Mouse (Mus musculus) forebrain, embryonic 15.5 days (tissue): ENCODE measurements around the gene Daam1. TPM values are rescaled to one million over a fixed set of nuclear protein-coding genes. Genes with fewer than 3 reads are reported as not detected.

Source experiments
- ATAC-seq: fragments of 200-750 bp; cut with Nextera tagmentation; replicated peaks from 2 replicates; pipeline ENCODE4 v1.8.0; 2017; ENCODE audit warnings: mild to moderate bottlenecking, moderate TSS enrichment, moderate library complexity
- H3K27ac ChIP-seq: fragments of 300-500 bp; sonication (generic); replicated peaks from 2 replicates; pipeline ENCODE4 v1.5.1; 2015; ENCODE audit warnings: mild to moderate bottlenecking, inconsistent platforms
- H3K27me3 ChIP-seq: fragments of 300-500 bp; sonication (generic); 2 replicates; pipeline ENCODE4 v1.6.1; 2015; ENCODE audit warnings: inconsistent platforms
- H3K36me3 ChIP-seq: fragments of 300-500 bp; sonication (generic); 2 replicates; pipeline ENCODE4 v1.6.1; 2015; ENCODE audit warnings: mild to moderate bottlenecking, inconsistent platforms
- H3K4me1 ChIP-seq: fragments of 300-500 bp; sonication (generic); 2 replicates; pipeline ENCODE4 v1.6.1; 2015; ENCODE audit warnings: inconsistent platforms
- H3K4me2 ChIP-seq: fragments of 300-500 bp; sonication (generic); replicated peaks from 2 replicates; pipeline ENCODE4 v1.6.1; 2015; ENCODE audit warnings: mild to moderate bottlenecking, inconsistent platforms
- H3K4me3 ChIP-seq: fragments of 300-500 bp; sonication (generic); 2 replicates; pipeline ENCODE4 v1.5.1; 2015; ENCODE audit warnings: mild to moderate bottlenecking, inconsistent platforms
- H3K9ac ChIP-seq: fragments of 300-500 bp; sonication (generic); replicated peaks from 2 replicates; pipeline ENCODE4 v1.6.1; 2015; ENCODE audit warnings: mild to moderate bottlenecking, inconsistent platforms
- H3K9me3 ChIP-seq: fragments of 300-500 bp; sonication (generic); 2 replicates; pipeline ENCODE4 v1.6.1; 2016; ENCODE audit warnings: inconsistent platforms
- WGBS: fragments of 180-500 bp; shearing (Covaris S2); methylation state at CpG from one replicate; pipeline ENCODE4 v1.1.7; 2015; ENCODE audit warnings: mixed read lengths; 5-methylcytosine and 5-hydroxymethylcytosine counted together
- polyA plus RNA-seq: library from polyadenylated mRNA; unstranded; fragments of >200 nt; fragmentation: Nextera tagmentation; extraction: Ambion mirVana; gene quantifications from 2 replicates; pipeline ENCODE4 v1.2.1, GENCODE M21; 2015

The Daam1 gene
- polyA plus RNA-seq, 1 experiment from 2014 or later, result 25.6 TPM

GRCm38 (mm10) chr12:71969941-71970629 is 139.2 kb downstream of the Daam1 start:
- Histone ChIP-seq H3K9me3 (no peaks in the 10 kb centered on the region), H3K4me3 (no peak overlapping the region), H3K27me3 (no peaks in the 10 kb centered on the region), H3K36me3 (peaks cover 7% of the 10 kb centered on the region), H3K9ac (no peak overlapping the region), H3K4me2 (no peak overlapping the region), H3K4me1 (peaks cover 31% of the 10 kb centered on the region), H3K27ac (no peak overlapping the region)
- WGBS, result 71% methylated on average over 12 of the region's 12 CpGs
- ATAC-seq, result 0 out of 2 replicates have a peak, but pooled peaks have one; percentile 27

GRCm38 (mm10) chr12:71970791-71971654 is 140.1 kb downstream of the Daam1 start:
- Histone ChIP-seq H3K9me3 (no peaks in the 10 kb centered on the region), H3K27ac (no peak overlapping the region), H3K36me3 (peaks cover 13% of the 10 kb centered on the region), H3K4me2 (no peak overlapping the region), H3K4me1 (peaks cover 40% of the 10 kb centered on the region), H3K9ac (no peak overlapping the region), H3K4me3 (no peak overlapping the region), H3K27me3 (no peaks in the 10 kb centered on the region)
- no peak for ATAC-seq
- WGBS, result 84% methylated on average over 9 of the region's 9 CpGs

- H3K36me3 ChIP-seq, result peaks cover 20% of the 10 kb centered on the region
These were observed 141.2 kb downstream of the Daam1 start for GRCm38 (mm10) chr12:71972126-71972525.

GRCm38 (mm10) chr12:71972619-71973266 is 141.9 kb downstream of the Daam1 start:
- H3K4me1 ChIP-seq, result peaks cover 55% of the 10 kb centered on the region
- H3K36me3 ChIP-seq, result peaks cover 26% of the 10 kb centered on the region
- no peaks in the 10 kb centered on the region for H3K27me3 ChIP-seq
- no peak overlapping the region for H3K4me3 ChIP-seq
- H3K9ac ChIP-seq, result no peak overlapping the region
- 0 out of 2 replicates have a peak overlapping the region, but pooled peaks have one; percentile 14 for H3K27ac ChIP-seq
- 88% methylated on average over 12 of the region's 12 CpGs for whole genome bisulfite sequencing
- ATAC-seq, result no peak
- H3K4me2 ChIP-seq, result no peak overlapping the region
- H3K9me3 ChIP-seq, result no peaks in the 10 kb centered on the region

More at GRCm38 (mm10) chr12:71972126-71972525, 141.2 kb downstream of the Daam1 start:
- no peaks in the 10 kb centered on the region for H3K27me3 ChIP-seq
- 86% methylated on average over 5 of the region's 5 CpGs for WGBS
- H3K9ac ChIP-seq, result no peak overlapping the region
- H3K27ac ChIP-seq, result no peak overlapping the region
- H3K4me2 ChIP-seq, result no peak overlapping the region
- H3K9me3 ChIP-seq, result no peaks in the 10 kb centered on the region
- ATAC-seq, result no peak
- H3K4me3 ChIP-seq, result no peak overlapping the region
- peaks cover 51% of the 10 kb centered on the region for H3K4me1 ChIP-seq

- Histone ChIP-seq H3K27ac (0 out of 2 replicates have a peak overlapping the region, but pooled peaks have one; percentile 17), H3K36me3 (peaks cover 33% of the 10 kb centered on the region), H3K4me1 (peaks cover 60% of the 10 kb centered on the region), H3K27me3 (no peaks in the 10 kb centered on the region), H3K9ac (no peak overlapping the region), H3K9me3 (no peaks in the 10 kb centered on the region), H3K4me3 (no peak overlapping the region), H3K4me2 (no peak overlapping the region)
- 47% methylated on average over 9 of the region's 9 CpGs for WGBS
- peak; percentile 64 for ATAC-seq
These were observed 142.7 kb downstream of the Daam1 start for GRCm38 (mm10) chr12:71973577-71973976.

- no peak overlapping the region for H3K9ac ChIP-seq
- 40% methylated on average over 1 of the region's 1 CpGs for WGBS
- H3K4me3 ChIP-seq, result no peak overlapping the region
- H3K27ac ChIP-seq, result peak overlapping the region; percentile 68
- H3K9me3 ChIP-seq, result no peaks in the 10 kb centered on the region
- no peaks in the 10 kb centered on the region for H3K27me3 ChIP-seq
- no peak overlapping the region for H3K4me2 ChIP-seq
- H3K36me3 ChIP-seq, result peaks cover 36% of the 10 kb centered on the region
- ATAC-seq, result no peak
- H3K4me1 ChIP-seq, result peaks cover 68% of the 10 kb centered on the region
These were observed 144.7 kb downstream of the Daam1 start for GRCm38 (mm10) chr12:71975626-71976025.

- Histone ChIP-seq H3K9ac (no peak overlapping the region), H3K4me2 (no peak overlapping the region), H3K4me1 (peaks cover 76% of the 10 kb centered on the region), H3K27ac (peak overlapping the region; percentile 68), H3K27me3 (no peaks in the 10 kb centered on the region), H3K36me3 (peaks cover 35% of the 10 kb centered on the region), H3K9me3 (no peaks in the 10 kb centered on the region), H3K4me3 (no peak overlapping the region)
- 0 out of 2 replicates have a peak, but pooled peaks have one; percentile 5 for ATAC-seq
- WGBS, result 23% methylated on average over 7 of the region's 7 CpGs
These were observed 145.6 kb downstream of the Daam1 start for GRCm38 (mm10) chr12:71976361-71976960.

GRCm38 (mm10) chr12:71977364-71977763 is 146.5 kb downstream of the Daam1 start:
- Histone ChIP-seq H3K27ac (peak overlapping the region; percentile 68; the same call in 1 of the 2 replicates), H3K36me3 (peaks cover 29% of the 10 kb centered on the region), H3K27me3 (no peaks in the 10 kb centered on the region), H3K4me2 (no peak overlapping the region), H3K9me3 (no peaks in the 10 kb centered on the region), H3K4me3 (no peak overlapping the region), H3K4me1 (peaks cover 80% of the 10 kb centered on the region), H3K9ac (no peak overlapping the region)
- ATAC-seq, result no peak
- WGBS, result 90% methylated on average over 7 of the region's 7 CpGs

GRCm38 (mm10) chr12:71978513-71979352 is 147.9 kb downstream of the Daam1 start:
- no peak overlapping the region for H3K4me2 ChIP-seq
- no peak overlapping the region for H3K9ac ChIP-seq
- 13% methylated on average over 12 of the region's 12 CpGs for WGBS
- H3K9me3 ChIP-seq, result no peaks in the 10 kb centered on the region
- peaks cover 72% of the 10 kb centered on the region for H3K4me1 ChIP-seq
- no peak for ATAC-seq
- no peaks in the 10 kb centered on the region for H3K27me3 ChIP-seq
- H3K36me3 ChIP-seq, result peaks cover 43% of the 10 kb centered on the region
- H3K27ac ChIP-seq, result peak overlapping the region; percentile 27
- no peak overlapping the region for H3K4me3 ChIP-seq

- H3K36me3 ChIP-seq, result peaks cover 55% of the 10 kb centered on the region
- no peaks in the 10 kb centered on the region for H3K27me3 ChIP-seq
- no peaks in the 10 kb centered on the region for H3K9me3 ChIP-seq
- peaks cover 67% of the 10 kb centered on the region for H3K4me1 ChIP-seq
- H3K27ac ChIP-seq, result peak overlapping the region; percentile 94
- WGBS, result 71% methylated on average over 6 of the region's 6 CpGs
- H3K4me3 ChIP-seq, result no peak overlapping the region
- H3K9ac ChIP-seq, result no peak overlapping the region
- no peak for ATAC-seq
- H3K4me2 ChIP-seq, result no peak overlapping the region
These were observed 149.3 kb downstream of the Daam1 start for GRCm38 (mm10) chr12:71980166-71980565.

GRCm38 (mm10) chr12:71980746-71981145 is 149.9 kb downstream of the Daam1 start:
- Histone ChIP-seq H3K9me3 (no peaks in the 10 kb centered on the region), H3K9ac (no peak overlapping the region), H3K4me3 (no peak overlapping the region), H3K4me1 (peaks cover 62% of the 10 kb centered on the region), H3K36me3 (peaks cover 55% of the 10 kb centered on the region), H3K27me3 (no peaks in the 10 kb centered on the region), H3K27ac (peak overlapping the region; percentile 94), H3K4me2 (no peak overlapping the region)
- ATAC-seq, result peak; percentile 49
- WGBS, result 30% methylated on average over 11 of the region's 11 CpGs
